Mouse (Mus musculus) liver, embryonic 16.5 days (tissue): ENCODE measurements around the gene Lrrc8c. TPM values are rescaled to one million over a fixed set of nuclear protein-coding genes. Genes with fewer than 3 reads are reported as not detected.

Experiments used
- ATAC-seq: fragments of 200-750 bp; cut with Nextera tagmentation; 2 replicates; pipeline ENCODE4 v1.8.0; 2017; ENCODE audit warnings: low read depth, mild to moderate bottlenecking, moderate number of reproducible peaks, moderate library complexity
- H3K27ac ChIP-seq: fragments of 300-500 bp; sonication (generic); 2 replicates; pipeline ENCODE4 v1.5.1; 2014; ENCODE audit warnings: mild to moderate bottlenecking, low read length
- H3K27me3 ChIP-seq: fragments of 300-500 bp; sonication (generic); 2 replicates; pipeline ENCODE4 v1.6.1; 2014; ENCODE audit warnings: low read depth, low read length, mixed read lengths; ENCODE audit not compliant: control insufficient read depth, insufficient read depth
- H3K36me3 ChIP-seq: fragments of 300-500 bp; sonication (generic); 2 replicates; pipeline ENCODE4 v1.6.1; 2014; ENCODE audit warnings: mild to moderate bottlenecking; ENCODE audit not compliant: control insufficient read depth, insufficient read depth
- H3K4me1 ChIP-seq: fragments of 300-500 bp; sonication (generic); 2 replicates; pipeline ENCODE4 v1.6.1; 2014; ENCODE audit warnings: low read depth, low read length, mixed read lengths; ENCODE audit not compliant: control insufficient read depth
- H3K4me2 ChIP-seq: fragments of 300-500 bp; sonication (generic); 2 replicates; pipeline ENCODE4 v1.6.1; 2014; ENCODE audit warnings: low read depth, low read length, mixed read lengths
- H3K4me3 ChIP-seq: fragments of 300-500 bp; sonication (generic); 2 replicates; pipeline ENCODE4 v1.5.1; 2014; ENCODE audit warnings: low read depth, mild to moderate bottlenecking, low read length
- H3K9ac ChIP-seq: fragments of 300-500 bp; sonication (generic); 2 replicates; pipeline ENCODE4 v1.6.1; 2014; ENCODE audit warnings: low read depth, low read length
- H3K9me3 ChIP-seq: fragments of 300-500 bp; sonication (generic); replicated peaks from 2 replicates; pipeline ENCODE4 v1.6.1; 2016; ENCODE audit warnings: low read length; ENCODE audit not compliant: control insufficient read depth
- WGBS: fragments of 180-500 bp; shearing (Covaris S2); extraction: QIAGEN DNeasy Blood & Tissue Kit; methylation state at CpG from one replicate; pipeline ENCODE4 v1.1.7; 2014; ENCODE audit not compliant: insufficient replicate concordance; 5-methylcytosine and 5-hydroxymethylcytosine counted together
- polyA plus RNA-seq: library from polyadenylated mRNA; unstranded; fragments of >200 nt; fragmentation: Nextera tagmentation; extraction: Ambion mirVana; gene quantifications from 2 replicates; pipeline ENCODE4 v1.2.1, GENCODE M21; 2015

Gene Lrrc8c
- polyA plus RNA-seq, 1 experiment from 2014 or later, result 14.0 TPM

DNA sequence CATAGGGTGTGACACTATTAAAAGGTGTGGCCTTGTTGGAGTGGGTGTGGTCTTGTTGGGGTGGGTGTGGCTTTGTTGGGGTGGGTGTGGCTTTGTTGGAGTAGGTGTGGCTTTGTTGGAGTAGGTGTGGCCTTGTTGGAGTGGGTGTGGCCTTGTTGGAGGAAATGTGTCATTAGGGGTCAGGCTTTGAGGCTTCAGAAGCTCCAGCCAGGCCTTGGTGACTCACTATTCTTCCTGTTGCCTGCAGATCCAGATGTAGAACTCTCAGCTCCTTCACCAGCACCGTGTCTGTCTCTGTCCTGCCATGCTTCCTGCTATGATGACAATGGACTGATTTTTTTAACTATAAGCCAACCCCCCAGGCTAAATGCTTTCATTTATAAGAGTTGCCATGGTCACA lies 19.8 kb upstream of the Lrrc8c start:
- 43% methylated on average over 1 of the region's 1 CpGs for WGBS
- no peak for ATAC-seq

DNA sequence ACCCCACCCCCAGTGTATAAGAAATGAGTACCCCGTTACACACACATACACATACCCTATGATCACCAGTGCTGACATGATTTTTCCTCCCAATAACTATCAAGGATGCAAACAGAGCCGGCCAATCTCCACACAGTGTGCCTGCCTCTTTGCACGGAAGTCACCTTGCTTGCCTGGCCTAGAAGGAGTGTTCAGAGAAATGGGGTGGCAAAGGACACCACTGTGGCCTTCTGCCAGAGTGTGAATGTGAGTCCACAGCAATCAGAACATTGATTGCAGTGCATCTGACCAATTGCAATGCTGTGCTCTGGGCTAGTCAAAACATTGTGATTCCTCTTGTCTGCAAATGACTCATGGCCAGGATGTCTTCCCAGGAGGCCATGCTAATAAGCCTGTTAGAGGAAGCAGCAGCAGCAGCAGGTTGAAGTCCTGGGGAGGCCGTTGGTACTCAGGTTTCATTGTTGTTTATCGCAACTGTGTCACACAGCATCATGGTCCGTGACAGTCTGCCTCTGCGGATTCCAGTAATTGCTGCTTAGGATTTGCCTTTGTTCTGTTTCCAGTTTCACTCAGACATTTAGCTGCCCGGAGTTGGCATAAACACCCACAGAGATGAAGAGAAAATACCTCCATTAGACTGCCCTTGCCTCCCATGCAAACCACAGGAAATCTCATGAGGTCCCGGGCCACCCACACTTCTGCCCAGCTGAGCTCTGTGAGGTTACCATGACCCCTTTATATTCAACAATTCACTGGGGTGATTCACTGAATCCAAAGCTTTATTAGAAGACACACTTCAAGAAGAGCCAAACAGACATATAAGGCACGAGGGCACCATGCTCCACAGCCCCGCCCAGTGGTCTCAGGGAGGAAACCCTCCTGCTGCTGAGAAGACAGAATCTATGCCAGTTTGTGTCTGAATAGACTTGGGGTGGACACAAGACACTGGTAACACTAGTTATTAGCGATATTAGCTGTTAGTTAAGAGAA lies 18.8 kb upstream of the Lrrc8c start:
- Histone ChIP-seq H3K27ac (no peak overlapping the region), H3K4me1 (no peaks in the 10 kb centered on the region; the same call in none of the 2 replicates), H3K4me3 (no peak overlapping the region), H3K9me3 (peaks cover 4% of the 10 kb centered on the region), H3K4me2 (no peak overlapping the region), H3K36me3 (no peaks in the 10 kb centered on the region), H3K9ac (no peak overlapping the region), H3K27me3 (no peaks in the 10 kb centered on the region)
- 54% methylated on average over 12 of the region's 12 CpGs for WGBS
- no peak for ATAC-seq

More for the DNA sequence above, 19.8 kb upstream of the Lrrc8c start:
- Histone ChIP-seq H3K27ac (no peak overlapping the region), H3K4me3 (no peak overlapping the region), H3K4me1 (no peaks in the 10 kb centered on the region; the same call in none of the 2 replicates), H3K9ac (no peak overlapping the region), H3K36me3 (no peaks in the 10 kb centered on the region), H3K27me3 (no peaks in the 10 kb centered on the region), H3K4me2 (no peak overlapping the region), H3K9me3 (peaks cover 4% of the 10 kb centered on the region)

DNA sequence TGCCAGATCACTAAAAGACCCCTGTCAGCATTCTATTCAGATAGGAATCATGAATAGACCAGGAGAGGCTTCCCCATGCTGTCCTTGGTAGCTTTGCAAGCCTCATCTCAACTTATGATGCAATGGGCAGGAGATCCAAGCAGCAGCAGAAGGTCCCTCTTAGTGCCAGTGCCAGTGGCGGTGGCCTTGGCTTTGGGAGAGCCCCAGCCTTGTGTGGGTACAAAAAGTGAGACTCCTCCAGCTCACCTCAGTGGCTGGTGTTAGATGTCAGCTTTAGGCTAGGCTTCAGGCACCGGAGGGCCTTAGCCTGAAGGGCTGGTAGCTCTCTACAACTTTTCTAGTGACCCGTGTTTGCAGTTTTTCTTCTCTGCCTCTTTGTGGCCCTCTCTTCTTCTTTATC lies 18.1 kb upstream of the Lrrc8c start:
- Histone ChIP-seq H3K4me3 (no peak overlapping the region), H3K4me2 (no peak overlapping the region), H3K27ac (no peak overlapping the region), H3K9ac (no peak overlapping the region), H3K36me3 (no peaks in the 10 kb centered on the region), H3K4me1 (no peaks in the 10 kb centered on the region), H3K27me3 (no peaks in the 10 kb centered on the region), H3K9me3 (peaks cover 4% of the 10 kb centered on the region)
- no peak for ATAC-seq
- 65% methylated on average over 3 of the region's 3 CpGs for WGBS

DNA sequence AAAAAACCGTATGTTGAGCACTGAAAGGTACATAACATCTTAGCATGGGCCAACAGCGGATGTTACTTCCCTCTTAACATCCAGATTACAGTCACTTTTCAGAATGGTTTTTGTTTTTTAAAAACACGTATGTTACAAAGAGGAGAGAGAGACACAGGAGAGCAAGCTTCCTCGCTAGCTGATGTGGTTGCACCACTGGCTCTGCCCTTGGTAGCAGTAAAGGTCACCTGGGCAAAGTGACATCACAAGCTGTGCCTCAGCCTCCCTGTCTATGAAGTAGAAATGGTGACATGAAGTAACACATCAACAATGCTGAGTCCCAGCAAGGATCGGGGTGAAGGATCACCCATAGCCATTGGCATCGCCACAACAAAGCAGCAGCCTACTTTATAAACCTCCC lies 10.4 kb upstream of the Lrrc8c start:
- Histone ChIP-seq H3K9ac (no peak overlapping the region), H3K36me3 (no peaks in the 10 kb centered on the region), H3K27me3 (no peaks in the 10 kb centered on the region), H3K4me1 (no peaks in the 10 kb centered on the region), H3K4me3 (no peak overlapping the region), H3K27ac (no peak overlapping the region), H3K9me3 (no peaks in the 10 kb centered on the region), H3K4me2 (no peak overlapping the region)
- WGBS, result 69% methylated on average over 6 of the region's 6 CpGs
- no peak for ATAC-seq

DNA sequence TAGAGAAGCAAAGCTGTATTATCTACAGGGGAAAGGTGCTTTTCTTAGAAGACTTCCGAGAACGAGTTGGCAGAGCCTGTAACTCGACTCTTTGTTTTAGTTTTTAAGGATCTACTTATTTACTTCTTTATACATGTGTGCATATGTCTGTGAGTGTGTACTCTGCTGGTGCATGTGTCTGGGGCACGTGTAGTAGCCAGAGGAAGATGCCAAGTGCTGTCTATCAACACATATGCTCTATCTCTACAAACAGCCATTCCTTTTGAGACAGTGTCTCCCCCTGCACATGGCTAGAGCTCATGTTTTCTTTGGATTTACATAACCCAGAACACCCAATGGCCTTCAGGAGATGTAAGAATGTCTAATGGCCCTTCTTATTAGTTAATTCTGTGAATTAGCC lies 6.9 kb upstream of the Lrrc8c start:
- no peaks in the 10 kb centered on the region for H3K36me3 ChIP-seq
- WGBS, result 44% methylated on average over 4 of the region's 4 CpGs
- no peak for ATAC-seq
- no peaks in the 10 kb centered on the region for H3K27me3 ChIP-seq
- no peaks in the 10 kb centered on the region for H3K4me1 ChIP-seq
- no peak overlapping the region for H3K4me3 ChIP-seq
- no peak overlapping the region for H3K4me2 ChIP-seq
- H3K9ac ChIP-seq, result no peak overlapping the region
- H3K9me3 ChIP-seq, result no peaks in the 10 kb centered on the region
- H3K27ac ChIP-seq, result no peak overlapping the region

DNA sequence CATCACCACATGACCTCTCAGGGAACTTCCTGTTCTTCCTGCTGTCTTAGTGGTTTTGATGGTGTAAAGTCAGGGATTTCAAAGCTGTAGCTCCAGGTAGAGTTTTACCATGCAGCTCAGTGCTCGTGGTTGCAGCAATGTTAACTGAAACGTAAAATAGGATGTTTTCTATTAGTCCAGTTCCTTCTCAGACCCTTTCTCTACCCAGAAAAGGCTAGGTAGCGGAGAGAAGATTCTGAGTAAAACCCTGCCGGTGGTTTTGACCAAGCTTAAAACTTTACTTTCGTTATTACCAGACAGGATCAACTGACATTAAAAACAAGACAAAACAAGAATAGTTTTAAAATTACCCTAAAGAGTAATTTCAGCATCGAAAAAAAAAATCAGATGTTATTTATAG lies 3.7 kb upstream of the Lrrc8c start:
- 48% methylated on average over 6 of the region's 6 CpGs for WGBS
- no peak for ATAC-seq
- Histone ChIP-seq H3K27me3 (no peaks in the 10 kb centered on the region), H3K27ac (no peak overlapping the region), H3K4me2 (no peak overlapping the region), H3K4me1 (peaks cover 10% of the 10 kb centered on the region), H3K4me3 (no peak overlapping the region), H3K36me3 (no peaks in the 10 kb centered on the region), H3K9me3 (no peaks in the 10 kb centered on the region), H3K9ac (no peak overlapping the region)

DNA sequence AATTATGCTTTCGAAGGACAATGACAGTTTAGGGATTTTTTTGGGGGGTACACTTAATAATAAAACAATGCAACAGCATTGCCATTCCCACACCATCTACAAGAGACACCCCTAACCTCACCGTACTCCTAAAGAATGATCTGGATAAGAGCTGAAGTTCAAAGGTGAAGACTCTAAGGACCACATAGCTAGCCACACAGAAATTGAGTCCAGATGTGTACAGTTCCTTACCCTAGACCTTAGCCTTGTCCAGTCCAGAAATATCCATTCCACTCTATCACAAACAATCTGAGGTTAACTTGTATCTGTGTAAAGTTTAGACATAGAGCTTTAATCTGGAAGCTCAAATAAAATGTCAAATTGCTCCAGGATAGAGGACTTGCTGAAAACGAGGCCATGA lies 2.9 kb upstream of the Lrrc8c start:
- H3K27me3 ChIP-seq, result no peaks in the 10 kb centered on the region
- H3K9me3 ChIP-seq, result no peaks in the 10 kb centered on the region
- 62% methylated on average over 3 of the region's 3 CpGs for WGBS
- H3K36me3 ChIP-seq, result no peaks in the 10 kb centered on the region
- peaks cover 17% of the 10 kb centered on the region for H3K4me1 ChIP-seq
- H3K9ac ChIP-seq, result no peak overlapping the region
- no peak overlapping the region for H3K4me2 ChIP-seq
- no peak for ATAC-seq
- H3K27ac ChIP-seq, result no peak overlapping the region
- no peak overlapping the region for H3K4me3 ChIP-seq

DNA sequence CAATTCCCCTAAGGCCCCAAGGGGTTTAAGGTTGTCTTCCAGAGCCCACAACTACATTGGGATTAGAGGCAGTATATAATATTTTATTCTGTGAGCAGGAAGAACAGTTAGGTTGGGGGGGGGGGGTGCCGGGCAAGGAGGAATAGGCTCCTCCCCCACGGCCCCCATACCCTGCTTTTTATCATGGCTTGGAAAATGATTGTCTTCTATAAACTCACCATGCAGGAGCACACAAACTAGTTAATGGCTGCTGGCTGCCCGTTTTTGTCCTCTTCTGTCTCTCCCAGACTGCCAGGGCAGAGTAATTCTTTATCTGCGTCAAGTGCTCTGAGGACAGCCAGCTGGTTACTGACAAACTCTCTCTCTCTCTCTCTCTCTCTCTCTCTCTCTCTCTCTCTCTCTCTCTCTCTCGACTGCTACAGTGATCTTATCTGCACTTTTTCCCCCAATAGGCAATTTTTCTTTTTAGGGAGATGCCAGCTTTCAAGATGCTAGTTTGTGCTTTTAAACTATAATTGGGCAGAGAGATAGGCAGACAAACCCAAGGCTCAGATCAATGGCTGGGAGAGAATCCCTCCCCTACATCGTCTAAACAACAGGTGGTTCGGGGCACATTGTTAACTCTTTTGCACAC lies 1.1 kb upstream of the Lrrc8c start:
- Histone ChIP-seq H3K9me3 (no peaks in the 10 kb centered on the region), H3K4me2 (peak overlapping the region; percentile 98), H3K27ac (no peak overlapping the region; the same call in 1 of the 2 replicates), H3K4me1 (peaks cover 30% of the 10 kb centered on the region), H3K9ac (peak overlapping the region; percentile 97), H3K27me3 (no peaks in the 10 kb centered on the region), H3K4me3 (peak overlapping the region; percentile 88), H3K36me3 (no peaks in the 10 kb centered on the region)
- no peak for ATAC-seq
- WGBS, result 10% methylated on average over 7 of the region's 7 CpGs

DNA sequence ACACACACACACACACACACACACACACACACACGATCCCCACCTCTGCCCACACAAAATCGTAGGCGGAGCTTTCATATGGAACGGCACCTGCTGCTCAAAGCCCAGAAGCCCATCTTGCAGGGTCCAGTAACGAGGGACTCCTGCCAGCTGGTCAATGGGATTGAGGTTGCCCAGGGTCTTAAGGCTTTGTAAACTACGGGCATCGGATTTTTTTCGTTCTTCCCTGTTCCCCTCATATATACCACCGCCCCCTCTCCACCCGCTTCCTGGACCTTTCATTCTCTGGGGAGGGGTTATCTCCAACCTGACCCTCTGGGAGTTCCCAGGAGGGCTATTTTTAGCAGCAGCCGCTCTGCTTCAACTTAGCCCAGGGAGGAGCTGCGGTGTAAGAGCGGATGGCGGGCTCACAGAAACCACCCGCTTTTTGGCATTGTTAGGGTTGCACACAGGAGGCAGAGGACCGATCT lies 527 bp upstream of the Lrrc8c start:
- Histone ChIP-seq H3K36me3 (no peaks in the 10 kb centered on the region), H3K9me3 (no peaks in the 10 kb centered on the region), H3K4me2 (peak overlapping the region; percentile 98), H3K27me3 (no peaks in the 10 kb centered on the region), H3K9ac (peak overlapping the region; percentile 97), H3K4me3 (peak overlapping the region; percentile 88), H3K27ac (peak overlapping the region; percentile 86), H3K4me1 (peaks cover 35% of the 10 kb centered on the region)
- under 1% methylated on average over 16 of the region's 16 CpGs for WGBS
- peak; percentile 25 for ATAC-seq
